ENCODE assay signal across 7 mouse cellular contexts in the genomic region with DNA sequence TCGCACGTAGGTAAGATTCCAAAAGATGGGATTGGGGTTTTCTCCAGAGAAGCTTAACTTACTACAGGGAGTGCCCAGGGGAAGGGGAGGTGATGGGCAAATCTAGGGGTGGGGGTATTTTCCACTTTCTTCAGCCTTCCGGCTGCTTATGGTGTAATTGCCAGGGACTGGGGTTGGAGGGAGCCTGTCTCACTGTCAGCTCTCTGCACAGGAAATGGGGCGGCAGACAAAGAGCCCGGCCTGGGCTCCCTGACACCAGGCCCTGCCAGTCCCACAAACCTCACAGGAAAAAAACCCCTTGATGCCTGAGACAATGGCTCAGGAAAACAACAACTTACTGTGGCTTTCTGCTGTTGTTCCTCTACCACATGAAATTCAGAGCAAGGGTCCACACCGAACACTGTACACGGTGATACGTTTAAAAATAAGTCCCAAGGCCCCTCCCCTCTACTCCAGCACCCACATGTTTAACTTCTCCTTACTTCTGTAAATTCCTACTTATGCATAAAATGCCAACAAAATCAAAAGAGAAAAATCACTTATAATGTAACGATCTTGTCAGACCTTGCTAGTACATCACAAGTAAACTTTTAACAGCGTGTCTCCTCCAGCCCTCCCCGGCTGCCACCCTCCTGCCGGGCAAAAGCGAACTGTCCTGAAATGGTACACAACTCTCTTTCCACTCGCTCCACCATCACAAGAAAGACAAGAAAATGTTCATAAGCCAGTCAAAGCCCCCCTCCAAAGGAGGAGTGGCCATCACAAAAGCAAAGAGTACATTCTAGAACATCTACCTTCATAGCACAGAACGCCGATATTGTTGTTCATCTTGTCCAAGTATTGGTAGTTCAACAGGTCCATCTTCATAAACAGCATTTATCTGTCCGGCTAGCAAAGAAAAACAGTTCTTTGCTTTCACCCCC. TPM values are rescaled to one million over a fixed set of nuclear protein-coding genes. Genes with fewer than 3 reads are reported as not detected.
DNase-seq lines count a peak whose midpoint lies in the region; ATAC-seq lines count a peak whose summit lies in the region.

No protein-coding gene starts in this region.

- ATAC-seq in heart, embryonic 11.5 days (replicated peaks; ENCODE audit: insufficient number of reproducible peaks, low FRiP score, low TSS enrichment), result peak; percentile 71
- ATAC-seq in kidney, embryonic 15.5 days (replicated peaks; ENCODE audit: low FRiP score), result 0 out of 2 replicates have a peak, but pooled peaks have one; percentile 31

- peak overlapping the region; percentile 67 for H3K4me2 ChIP-seq in heart, embryonic 11.5 days
- peak overlapping the region; percentile 62 for H3K4me2 ChIP-seq in kidney, embryonic 15.5 days

- no peaks in the 10 kb centered on the region for H3K27me3 ChIP-seq in heart, embryonic 11.5 days (ENCODE audit: control insufficient read depth, insufficient read depth, low read length)
- no peaks in the 10 kb centered on the region for H3K27me3 ChIP-seq in kidney, embryonic 15.5 days

- DNase-seq in MN1 (ENCODE audit: low spot score), result peak; percentile 35
- DNase-seq in embryo, embryonic 10 days (ENCODE audit: low spot score), result peak; percentile 69
- peak; percentile 64 for DNase-seq in lung, postnatal 25 days (ENCODE audit: low spot score)
- DNase-seq in spleen, postnatal 36 days (ENCODE audit: low spot score in 2 of 2), result peak; percentile 67 to 69
- no peak for DNase-seq in left cerebral cortex, adult 8-10 months (ENCODE audit: low spot score in 2 of 2)

- 6% methylated on average over 17 of the region's 17 CpGs for WGBS in heart, embryonic 11.5 days (ENCODE audit: insufficient replicate concordance)
- WGBS in kidney, embryonic 15.5 days, result under 1% methylated on average over 17 of the region's 17 CpGs

- H3K4me3 ChIP-seq in heart, embryonic 11.5 days (ENCODE audit: low read depth, low read length), result peak overlapping the region; percentile 73
- H3K4me3 ChIP-seq in kidney, embryonic 15.5 days (replicated peaks), result peak overlapping the region; percentile 73

- H3K27ac ChIP-seq in heart, embryonic 11.5 days (ENCODE audit: low read depth, low read length), result peak overlapping the region; percentile 90
- peak overlapping the region; percentile 92 for H3K27ac ChIP-seq in kidney, embryonic 15.5 days

- H3K36me3 ChIP-seq in heart, embryonic 11.5 days (ENCODE audit: control insufficient read depth, insufficient read depth, low read length), result no peaks in the 10 kb centered on the region
- no peaks in the 10 kb centered on the region for H3K36me3 ChIP-seq in kidney, embryonic 15.5 days

- peaks cover 39% of the 10 kb centered on the region for H3K4me1 ChIP-seq in heart, embryonic 11.5 days (ENCODE audit: control insufficient read depth, insufficient read depth, low read length)
- peaks cover 42% of the 10 kb centered on the region for H3K4me1 ChIP-seq in kidney, embryonic 15.5 days

- peak overlapping the region; percentile 97 for H3K9ac ChIP-seq in heart, embryonic 11.5 days (ENCODE audit: low read depth, low read length)
- peak overlapping the region; percentile 83 for H3K9ac ChIP-seq in kidney, embryonic 15.5 days

- H3K9me3 ChIP-seq in heart, embryonic 11.5 days (replicated peaks; ENCODE audit: control insufficient read depth, low read length), result no peaks in the 10 kb centered on the region
- no peaks in the 10 kb centered on the region for H3K9me3 ChIP-seq in kidney, embryonic 15.5 days (replicated peaks)

RNA-seq across cellular contexts. Expression of gene Vgll4, which starts 49.0 kb away (rescaled TPM):
- polyA plus RNA-seq in heart, embryonic 11.5 days (2014; fragmentation: Nextera tagmentation; extraction: Ambion mirVana), result 49.1 and 51.6 TPM in 2 replicates
- polyA plus RNA-seq in kidney, embryonic 15.5 days (2015; fragmentation: Nextera tagmentation; extraction: Ambion mirVana), result 106 and 110 TPM in 2 replicates
- total RNA-seq in left cerebral cortex, adult 8-10 months (2022), result 10 to 100 TPM; 59.0 to 76.6 (median 62.4) TPM

Comparison
In these comparisons a context has a peak if more than half of its experiments do, and no peak if none do; other contexts are left out.
1. DNase-seq: peak in MN1 (single experiment), embryo, embryonic 10 days (single experiment), lung, postnatal 25 days (single experiment) and spleen, postnatal 36 days (2 of 2); none in left cerebral cortex, adult 8-10 months (0 of 2).